Mouse (Mus musculus) thymus, postnatal 0 days (tissue): ENCODE results near the gene Gm11562. TPM values are rescaled to one million over a fixed set of nuclear protein-coding genes. Genes with fewer than 3 reads are reported as not detected.
"Not testable (repeated sequence)": the region's sequence is repeated elsewhere in the genome, so short reads cannot be mapped to it uniquely, and the experiment has no call there.

Experiments
- DNase-seq: peaks from one replicate; pipeline ENCODE4 v3.0.0-alpha.2; 2015; ENCODE audit warnings: low spot score
- polyA plus RNA-seq: library from polyadenylated mRNA; unstranded; fragments of >200 nt; fragmentation: Nextera tagmentation; extraction: Ambion mirVana; gene quantifications from 2 replicates; pipeline ENCODE4 v1.2.1, GENCODE M21; 2015

Gene Gm11562
- polyA plus RNA-seq: 0.27 TPM in 1 of 2 replicates, not detected in the other

DNA sequence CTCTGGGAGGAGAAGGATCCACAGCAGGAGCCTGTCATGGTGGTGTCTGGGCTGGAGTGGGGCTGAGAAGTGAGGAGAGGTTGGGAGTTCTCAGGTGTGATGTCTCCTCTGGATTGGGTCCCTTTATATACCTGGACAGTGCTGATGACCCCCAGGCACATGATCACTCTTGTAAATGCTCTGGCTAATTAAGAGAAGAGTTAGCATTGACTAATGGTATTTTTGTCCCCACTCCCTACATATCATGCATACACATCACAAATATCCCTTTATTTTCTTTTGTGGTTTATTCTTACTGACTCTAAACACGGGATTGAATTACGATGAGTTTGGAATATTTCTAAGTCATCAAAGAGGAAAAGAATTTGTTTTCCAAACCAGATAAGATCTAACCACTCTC lies at the start of gene Gm11562:
Gm11562 (minus strand) TSS at position 101 of the 400 bp plus-strand sequence.
- DNase-seq: no peak

GRCm38 (mm10) chr11:99665860-99666259 lies 45.6 kb upstream of the Gm11562 start, which contains the start of gene Krtap4-6:
Krtap4-6 (minus strand) TSS chr11:99665960.
- no peak for DNase-seq

DNA sequence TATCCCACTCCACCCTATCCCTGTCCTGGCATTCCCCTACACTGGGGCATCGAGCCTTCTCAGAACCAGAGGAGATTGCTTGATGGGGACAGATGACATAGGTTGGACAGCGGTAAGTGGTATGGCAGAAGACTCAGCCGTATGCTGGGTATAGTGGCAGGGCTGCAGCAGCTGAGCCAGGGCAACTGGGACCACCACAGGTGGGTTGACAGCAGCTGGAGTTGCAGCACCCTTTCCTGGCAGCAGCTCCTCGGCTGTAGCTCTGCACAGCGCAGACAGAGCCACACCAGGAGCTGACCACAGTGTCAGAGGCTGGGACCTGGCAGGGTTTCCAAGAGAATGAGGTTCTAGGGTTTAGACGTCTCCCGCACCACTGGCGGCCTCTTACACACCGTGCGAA lies 42.6 kb upstream of the Gm11562 start:
- no peak for DNase-seq

GRCm38 (mm10) chr11:99659256-99659655 lies 39.0 kb upstream of the Gm11562 start:
- no peak for DNase-seq

DNA sequence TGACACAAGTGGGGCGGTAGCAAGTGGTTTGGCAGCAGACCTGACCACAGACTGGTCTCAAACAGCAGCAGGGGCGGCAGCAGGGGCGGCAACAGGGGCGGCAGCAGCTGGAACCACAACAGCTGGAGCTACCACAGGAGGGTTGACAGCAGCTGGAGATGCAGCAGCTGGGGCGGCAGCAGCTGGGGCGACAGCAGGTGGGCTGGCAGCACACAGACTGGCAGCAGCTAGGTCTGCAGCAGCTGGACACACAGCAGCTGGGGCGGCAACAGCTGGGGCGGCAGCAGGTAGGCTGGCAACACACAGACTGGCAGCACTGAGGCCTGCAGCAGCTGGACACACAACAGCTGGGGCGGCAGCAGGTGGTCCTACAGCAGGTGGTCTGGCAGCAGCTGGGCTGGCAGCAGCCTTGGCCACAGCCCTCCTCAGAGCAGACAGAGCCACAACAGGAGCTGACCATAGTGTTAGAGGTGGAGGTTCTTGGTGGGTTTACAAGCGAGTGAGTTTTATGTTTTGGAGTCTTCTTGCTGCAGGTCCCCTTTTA lies 38.3 kb upstream of the Gm11562 start, which contains the start of gene Gm11563:
Gm11563 (minus strand) TSS at position 494 of the 544 bp plus-strand sequence.
- DNase-seq: not testable (repeated sequence)

DNA sequence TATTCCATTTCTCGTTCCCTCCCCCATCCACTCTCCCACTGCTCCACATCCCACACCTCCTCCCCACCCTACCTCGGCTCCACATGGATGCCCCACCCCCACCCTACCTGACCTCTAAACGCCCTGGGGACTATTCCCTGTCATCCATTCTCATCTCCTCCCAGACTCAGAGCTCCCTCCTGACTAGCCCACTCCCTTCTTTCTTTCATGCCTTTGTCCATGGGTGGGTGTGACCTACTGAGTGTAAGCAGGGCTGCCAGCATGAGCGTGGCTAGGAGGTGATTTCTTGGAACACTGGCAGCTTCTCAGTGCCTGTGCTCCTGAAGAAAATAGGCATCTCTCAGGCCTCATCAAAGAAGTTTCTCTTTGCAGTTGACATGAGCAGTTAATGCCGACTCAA lies 36.8 kb upstream of the Gm11562 start:
- no peak for DNase-seq

- no peak for DNase-seq
Observed at GRCm38 (mm10) chr11:99650136-99650535, 29.9 kb upstream of the Gm11562 start, which contains the start of gene Gm11555. Gm11555 (minus strand) TSS chr11:99650236.

- DNase-seq: no peak
Observed at GRCm38 (mm10) chr11:99646444-99646843, 26.2 kb upstream of the Gm11562 start.

GRCm38 (mm10) chr11:99644351-99644750 lies 24.1 kb upstream of the Gm11562 start:
- DNase-seq: no peak

- DNase-seq: not testable (repeated sequence)
Observed at GRCm38 (mm10) chr11:99643635-99644139, 23.5 kb upstream of the Gm11562 start, which contains the start of gene Krtap4-7. Krtap4-7 (minus strand) TSS chr11:99644089.

GRCm38 (mm10) chr11:99640926-99641325 lies 20.7 kb upstream of the Gm11562 start:
- DNase-seq: no peak

GRCm38 (mm10) chr11:99637086-99637485 lies 16.9 kb upstream of the Gm11562 start:
- no peak for DNase-seq

DNA sequence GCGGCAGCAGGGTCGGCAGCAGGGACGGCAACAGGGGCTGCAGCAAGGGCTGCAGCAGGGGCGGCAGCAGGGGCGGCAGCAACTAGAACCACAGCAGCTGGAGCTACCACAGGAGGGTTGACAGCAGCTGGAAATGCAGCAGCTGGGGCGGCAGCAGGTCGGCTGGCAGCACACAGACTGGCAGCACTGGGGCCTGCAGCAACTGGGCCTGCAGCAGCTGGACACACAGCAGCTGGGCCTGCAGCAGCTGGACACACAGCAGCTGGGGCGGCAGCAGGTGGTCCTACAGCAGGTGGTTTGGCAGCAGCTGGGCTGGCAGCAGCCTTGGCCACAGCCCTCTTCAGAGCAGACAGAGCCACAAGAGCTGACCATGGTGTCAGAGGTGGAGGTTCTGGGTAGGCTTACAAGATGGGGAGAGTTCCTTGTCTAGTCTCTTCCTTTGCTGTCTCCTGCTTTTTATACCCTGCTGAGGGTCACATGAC lies 14.5 kb upstream of the Gm11562 start, which contains the start of gene Krtap4-2:
Krtap4-2 (minus strand) TSS at position 432 of the 482 bp plus-strand sequence.
- no peak for DNase-seq

GRCm38 (mm10) chr11:99633293-99633692 lies 13.1 kb upstream of the Gm11562 start:
- DNase-seq: no peak

GRCm38 (mm10) chr11:99630890-99631289 lies 10.7 kb upstream of the Gm11562 start:
- no peak for DNase-seq

DNA sequence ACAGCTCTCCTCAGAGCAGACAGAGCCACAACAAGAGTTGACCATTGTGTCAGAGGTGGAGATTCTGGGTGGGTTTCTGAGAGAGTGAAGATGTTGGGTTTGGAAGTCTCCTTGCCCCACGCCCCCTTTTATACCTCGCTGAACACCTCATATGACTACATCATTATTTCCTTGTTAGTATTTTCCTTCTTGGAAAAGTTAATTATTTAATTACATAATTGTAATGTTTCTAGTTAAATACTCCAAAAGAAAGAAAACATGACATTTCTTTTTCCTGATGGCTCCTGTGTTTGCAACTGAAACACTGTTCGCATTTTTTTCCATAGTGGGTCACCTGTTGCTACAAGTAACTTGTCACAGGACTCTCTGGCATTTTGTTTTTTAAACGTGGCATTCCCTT lies 7.9 kb upstream of the Gm11562 start, which contains the start of gene Krtap4-1:
Krtap4-1 (minus strand) TSS at position 101 of the 400 bp plus-strand sequence.
- DNase-seq: no peak

GRCm38 (mm10) chr11:99614796-99615363 lies 5.4 kb downstream of the Gm11562 start, which contains the start of gene Krtap2-4:
Krtap2-4 (minus strand) TSS chr11:99614846.
- DNase-seq: no peak

DNA sequence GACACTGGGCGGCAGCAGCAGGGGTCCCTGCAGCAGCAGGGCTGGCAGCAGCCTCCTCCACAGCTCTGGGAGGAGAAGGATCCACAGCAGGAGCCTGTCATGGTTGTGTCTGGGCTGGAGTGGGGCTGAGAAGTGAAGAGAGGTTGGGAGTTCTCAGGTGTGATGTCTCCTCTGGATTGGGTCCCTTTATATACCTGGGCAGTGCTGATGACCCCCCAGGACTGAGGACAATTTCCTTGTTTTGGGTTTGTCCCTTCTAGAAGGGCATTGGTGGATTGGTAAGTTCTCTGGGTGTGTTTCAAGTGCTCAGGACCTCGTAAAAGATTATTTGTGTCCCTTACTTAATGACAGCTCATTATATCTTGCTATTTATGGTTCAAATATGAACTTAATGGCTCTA lies 10.1 kb downstream of the Gm11562 start, which contains the start of gene Gm11937:
Gm11937 (minus strand) TSS at position 101 of the 400 bp plus-strand sequence.
- not testable (repeated sequence) for DNase-seq

DNA sequence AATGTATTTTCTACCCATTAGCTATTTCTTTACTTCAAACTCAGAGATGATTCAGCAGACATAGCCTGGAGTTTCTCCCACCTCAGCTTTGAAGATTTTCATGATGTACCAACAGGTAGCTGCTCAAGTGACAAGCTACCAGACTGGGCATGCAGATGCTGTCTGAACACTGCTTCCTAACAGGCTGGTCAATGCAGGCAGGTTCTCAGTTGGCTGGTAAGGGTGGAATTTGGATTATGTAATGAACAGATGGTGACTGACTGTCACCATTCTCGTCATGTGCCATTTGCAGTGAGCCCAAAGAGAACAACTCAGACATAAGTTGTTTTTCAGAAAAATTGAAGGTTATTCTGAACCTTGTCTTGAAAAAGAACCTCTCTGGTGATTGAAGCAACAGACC lies 11.1 kb downstream of the Gm11562 start:
- DNase-seq: no peak

- not testable (repeated sequence) for DNase-seq
Observed at GRCm38 (mm10) chr11:99603208-99603607, 17.0 kb downstream of the Gm11562 start, which contains the start of gene Gm11938. Gm11938 (minus strand) TSS chr11:99603308.

- not testable (repeated sequence) for DNase-seq
Observed at GRCm38 (mm10) chr11:99597742-99598141, 22.5 kb downstream of the Gm11562 start, which contains the start of gene Krtap9-3. Krtap9-3 (minus strand) TSS chr11:99598105.

DNA sequence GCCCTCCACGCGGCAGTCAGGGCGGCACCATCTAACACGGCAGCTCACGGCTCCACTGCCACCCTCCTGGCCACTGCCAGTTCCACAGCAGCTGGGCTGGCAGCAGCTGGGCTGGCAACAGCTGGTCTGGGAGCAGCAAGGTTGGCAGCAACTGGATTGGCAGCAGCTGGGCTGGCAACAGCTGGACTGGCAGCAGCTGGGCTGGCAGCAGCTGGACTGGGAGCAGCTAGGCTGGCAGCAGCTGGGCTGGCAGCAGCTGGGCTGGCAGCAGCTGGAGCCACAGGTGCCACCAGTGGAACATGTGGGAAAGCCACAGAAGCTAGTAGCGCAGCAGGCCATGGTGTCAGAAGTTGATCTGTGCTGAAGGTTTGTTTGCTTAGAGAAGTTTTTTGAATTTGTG lies 29.3 kb downstream of the Gm11562 start, which contains the start of gene Krtap1-3:
Krtap1-3 (minus strand) TSS at position 359 of the 400 bp plus-strand sequence.
- no peak for DNase-seq
